Mouse (Mus musculus) liver, postnatal 0 days (tissue): ENCODE measurements around the gene Tprgl. TPM values are rescaled to one million over a fixed set of nuclear protein-coding genes. Genes with fewer than 3 reads are reported as not detected.

Experiments
- ATAC-seq: fragments of 200-750 bp; cut with Nextera tagmentation; 2 replicates; pipeline ENCODE4 v1.8.0; 2017; ENCODE audit warnings: mild to moderate bottlenecking, moderate library complexity
- DNase-seq: peaks from one replicate; pipeline ENCODE4 v3.0.0-alpha.2; 2016
- H3K27ac ChIP-seq: fragments of 300-500 bp; sonication (generic); 2 replicates; pipeline ENCODE4 v1.5.1; 2014; ENCODE audit warnings: antibody characterized with exemption, moderate library complexity, mild to moderate bottlenecking, low read depth
- H3K27me3 ChIP-seq: fragments of 300-500 bp; sonication (generic); 2 replicates; pipeline ENCODE4 v1.6.1; 2014; ENCODE audit warnings: low read length, control low read depth, mixed read lengths; ENCODE audit not compliant: insufficient read depth
- H3K36me3 ChIP-seq: fragments of 300-500 bp; sonication (generic); replicated peaks from 2 replicates; pipeline ENCODE4 v1.6.1; 2014; ENCODE audit warnings: mild to moderate bottlenecking, control low read depth, low read length, moderate library complexity, mixed read lengths; ENCODE audit not compliant: insufficient read depth
- H3K4me1 ChIP-seq: fragments of 300-500 bp; sonication (generic); 2 replicates; pipeline ENCODE4 v1.6.1; 2014; ENCODE audit warnings: antibody characterized with exemption, mild to moderate bottlenecking, control low read depth; ENCODE audit not compliant: insufficient read depth
- H3K4me2 ChIP-seq: fragments of 300-500 bp; sonication (generic); 2 replicates; pipeline ENCODE4 v1.6.1; 2014; ENCODE audit warnings: low read depth, mild to moderate bottlenecking, low read length, moderate library complexity, mixed read lengths
- H3K4me3 ChIP-seq: fragments of 300-500 bp; sonication (generic); 2 replicates; pipeline ENCODE4 v1.5.1; 2014; ENCODE audit warnings: low read depth, low read length
- H3K9ac ChIP-seq: fragments of 300-500 bp; sonication (generic); replicated peaks from 2 replicates; pipeline ENCODE4 v1.6.1; 2014; ENCODE audit warnings: mild to moderate bottlenecking, moderate library complexity
- H3K9me3 ChIP-seq: fragments of 300-500 bp; sonication (generic); 2 replicates; pipeline ENCODE4 v1.6.1; 2016; ENCODE audit warnings: mild to moderate bottlenecking, control low read depth, low read length, mixed read lengths
- CTCF ChIP-seq: sonication (generic); IDR thresholded peaks from 2 replicates; pipeline ENCODE4 v1.5.1; 2016; ENCODE audit warnings: antibody characterized with exemption, low read depth
- EP300 ChIP-seq: IDR thresholded peaks from 2 replicates; pipeline ENCODE4 v1.6.1; 2016; ENCODE audit warnings: antibody characterized with exemption, low read depth, mild to moderate bottlenecking
- WGBS: fragments of 180-500 bp; shearing (Covaris S2); extraction: QIAGEN DNeasy Blood & Tissue Kit; methylation state at CpG from one replicate; pipeline ENCODE4 v1.1.7; 2014; ENCODE audit not compliant: insufficient replicate concordance; 5-methylcytosine and 5-hydroxymethylcytosine counted together
- polyA plus RNA-seq: library from polyadenylated mRNA; unstranded; fragments of >200 nt; fragmentation: Nextera tagmentation; extraction: Ambion mirVana; gene quantifications from 2 replicates; pipeline ENCODE4 v1.2.1, GENCODE M21; 2015

Gene Tprgl
- polyA plus RNA-seq: 74.4 and 83.4 TPM in 2 replicates

- peak; percentile 71; the same call in 1 of the 2 replicates for TF ChIP-seq EP300
- no peak for TF ChIP-seq CTCF
- DNase-seq: peak; percentile 98
- peak; percentile 91 for ATAC-seq
- Histone ChIP-seq H3K4me1 (peaks cover 20% of the 10 kb centered on the region), H3K36me3 (peaks cover 32% of the 10 kb centered on the region), H3K27ac (peak within 1 kb of the TSS; percentile 97), H3K9ac (peak within 1 kb of the TSS; percentile 87), H3K9me3 (no peaks in the 10 kb centered on the region), H3K27me3 (no peaks in the 10 kb centered on the region), H3K4me2 (peak within 1 kb of the TSS; percentile 80), H3K4me3 (peak within 1 kb of the TSS; percentile 70)
- WGBS: under 1% methylated on average over 73 of the region's 75 CpGs
Observed at GRCm38 (mm10) chr4:154160538-154161390, at the start of gene Tprgl. TSS of gene Tprgl (minus strand) at chr4:154160666.

- DNase-seq (no peak), ATAC-seq (no peak)
- Histone ChIP-seq H3K36me3 (no peaks in the 10 kb centered on the region), H3K27me3 (no peaks in the 10 kb centered on the region), H3K4me1 (no peaks in the 10 kb centered on the region), H3K4me3 (no peak overlapping the region), H3K9me3 (no peaks in the 10 kb centered on the region), H3K27ac (no peak overlapping the region), H3K4me2 (no peak overlapping the region), H3K9ac (no peak overlapping the region)
- TF ChIP-seq CTCF (no peak), EP300 (no peak)
- 30% methylated on average over 3 of the region's 3 CpGs for WGBS
Observed at GRCm38 (mm10) chr4:154209825-154210224, 49.4 kb upstream of the Tprgl start.

GRCm38 (mm10) chr4:154209054-154209453 is 48.6 kb upstream of the Tprgl start:
- ATAC-seq: no peak
- TF ChIP-seq CTCF (no peak), EP300 (no peak)

GRCm38 (mm10) chr4:154207261-154207660 is 46.8 kb upstream of the Tprgl start:
- H3K9ac ChIP-seq: no peak overlapping the region
- no peaks in the 10 kb centered on the region for H3K4me1 ChIP-seq
- no peaks in the 10 kb centered on the region for H3K9me3 ChIP-seq
- ATAC-seq (peak; percentile 72), DNase-seq (peak; percentile 74)
- peak; percentile 98 for TF ChIP-seq CTCF
- TF ChIP-seq EP300: no peak
- H3K27ac ChIP-seq: no peak overlapping the region
- no peak overlapping the region for H3K4me2 ChIP-seq
- no peaks in the 10 kb centered on the region for H3K27me3 ChIP-seq
- H3K36me3 ChIP-seq: no peaks in the 10 kb centered on the region
- WGBS: 14% methylated on average over 5 of the region's 5 CpGs
- no peak overlapping the region for H3K4me3 ChIP-seq

More at GRCm38 (mm10) chr4:154209054-154209453, 48.6 kb upstream of the Tprgl start:
- Histone ChIP-seq H3K4me1 (no peaks in the 10 kb centered on the region), H3K27ac (no peak overlapping the region), H3K4me2 (no peak overlapping the region), H3K9ac (no peak overlapping the region), H3K4me3 (no peak overlapping the region), H3K36me3 (no peaks in the 10 kb centered on the region), H3K9me3 (no peaks in the 10 kb centered on the region), H3K27me3 (no peaks in the 10 kb centered on the region)
- no peak for DNase-seq
- 63% methylated on average over 6 of the region's 6 CpGs for WGBS

GRCm38 (mm10) chr4:154205392-154205791 is 44.9 kb upstream of the Tprgl start:
- TF ChIP-seq EP300 (no peak), CTCF (no peak)
- ATAC-seq (no peak), DNase-seq (no peak)
- Histone ChIP-seq H3K9me3 (no peaks in the 10 kb centered on the region), H3K4me3 (no peak overlapping the region), H3K27me3 (no peaks in the 10 kb centered on the region), H3K9ac (no peak overlapping the region), H3K36me3 (no peaks in the 10 kb centered on the region), H3K4me2 (no peak overlapping the region), H3K4me1 (no peaks in the 10 kb centered on the region), H3K27ac (no peak overlapping the region)
- WGBS: 55% methylated on average over 5 of the region's 5 CpGs

- Histone ChIP-seq H3K4me2 (no peak overlapping the region), H3K27me3 (no peaks in the 10 kb centered on the region), H3K36me3 (no peaks in the 10 kb centered on the region), H3K4me3 (no peak overlapping the region), H3K27ac (no peak overlapping the region), H3K4me1 (no peaks in the 10 kb centered on the region), H3K9ac (no peak overlapping the region), H3K9me3 (no peaks in the 10 kb centered on the region)
- no peak for DNase-seq
- no peak for ATAC-seq
- TF ChIP-seq CTCF (no peak), EP300 (no peak)
- 81% methylated on average over 7 of the region's 7 CpGs for WGBS
Observed at GRCm38 (mm10) chr4:154204532-154204931, 44.1 kb upstream of the Tprgl start.
